Mouse (Mus musculus): Measurements from ENCODE around the gene Lrrc75b. TPM values are rescaled to one million over a fixed set of nuclear protein-coding genes. Genes with fewer than 3 reads are reported as not detected.
"Not testable (repeated sequence)": the region's sequence is repeated elsewhere in the genome, so short reads cannot be mapped to it uniquely, and the experiment has no call there.

The Lrrc75b gene
- polyA plus RNA-seq, 1 experiment from 2014 or later: 1.7 TPM

DNA sequence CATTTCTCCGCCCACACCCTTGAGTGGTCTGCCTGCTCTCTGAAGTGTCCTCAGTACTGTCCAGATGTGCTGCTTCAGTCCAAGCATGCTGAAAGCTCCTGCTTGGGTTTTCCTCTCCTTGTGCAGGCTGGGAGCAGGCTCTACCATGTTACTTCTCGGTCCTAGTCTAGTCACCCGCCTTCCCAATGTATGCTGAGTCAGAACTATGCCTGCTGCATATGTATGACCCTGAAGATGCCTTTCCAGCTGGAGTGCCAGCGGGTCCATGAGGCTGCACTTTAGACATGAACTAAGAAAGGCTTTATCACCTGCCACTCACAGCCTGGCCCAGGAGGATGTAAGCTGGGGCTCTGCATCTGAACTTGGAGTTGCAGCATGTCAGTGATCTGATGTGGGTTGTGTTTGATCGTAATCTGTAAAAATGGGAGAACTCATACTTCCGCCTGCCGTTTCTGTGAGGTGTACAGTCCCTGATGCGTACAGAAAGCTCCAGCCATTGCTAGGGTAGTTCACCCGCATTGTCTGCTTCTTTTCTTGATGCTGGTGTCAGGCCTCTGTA, 28.5 kb downstream of the Lrrc75b start:
- Histone ChIP-seq H3K4me3 (no peak overlapping the region), H3K36me3 (peaks cover 18% of the 10 kb centered on the region), H3K9ac (no peak overlapping the region), H3K4me2 (no peak overlapping the region), H3K9me3 (replicated peaks) (no peaks in the 10 kb centered on the region), H3K27me3 (no peaks in the 10 kb centered on the region), H3K4me1 (replicated peaks) (peaks cover 25% of the 10 kb centered on the region), H3K27ac (no peak overlapping the region)
- no peak for ATAC-seq (replicated peaks; ENCODE audit: insufficient number of reproducible peaks, insufficient read depth, low FRiP score, low read depth)
- WGBS: 82% methylated on average over 9 of the region's 9 CpGs

DNA sequence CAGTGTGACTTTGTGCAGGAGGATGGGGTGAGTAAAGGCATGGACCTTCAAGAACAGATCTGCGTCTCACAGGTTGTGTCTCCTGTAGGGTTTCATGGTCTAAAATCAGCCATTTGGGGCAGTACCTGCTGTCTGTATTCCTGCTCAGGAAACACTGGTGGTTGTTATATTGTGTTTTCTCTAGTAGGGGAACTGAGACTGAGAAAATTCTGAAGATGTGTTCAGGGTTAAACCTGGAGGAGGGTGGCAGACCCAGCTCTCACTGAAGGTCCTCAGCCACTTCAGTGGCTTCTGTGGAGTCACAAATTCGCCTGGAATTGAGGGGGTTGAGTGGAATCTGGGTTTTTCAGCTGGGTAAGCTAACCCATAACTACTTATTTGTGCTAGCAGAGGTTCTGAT, 29.8 kb downstream of the Lrrc75b start:
- H3K36me3 ChIP-seq: peaks cover 18% of the 10 kb centered on the region

DNA sequence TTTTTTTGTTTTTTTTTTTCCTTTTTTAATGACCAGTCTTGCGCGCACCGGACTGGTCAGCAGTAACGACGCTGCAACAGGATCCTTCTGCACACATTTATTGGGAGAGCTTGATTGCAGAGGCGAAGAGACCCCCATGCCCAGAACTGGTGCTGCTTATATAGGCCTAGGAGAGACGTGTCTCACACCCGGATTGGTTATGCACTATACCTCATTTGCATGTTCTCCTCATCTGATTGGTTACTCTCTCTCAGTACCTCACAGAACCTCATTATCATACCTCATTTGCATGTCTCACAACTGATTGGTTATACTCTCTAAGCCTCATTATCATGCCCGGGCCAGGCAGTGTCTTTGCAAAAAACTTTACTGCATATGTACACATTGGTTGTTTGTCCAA, 34.7 kb downstream of the Lrrc75b start:
- H3K4me2 ChIP-seq; H3K9ac ChIP-seq; H3K4me3 ChIP-seq; ATAC-seq (replicated peaks; ENCODE audit: insufficient number of reproducible peaks, insufficient read depth, low FRiP score, low read depth); H3K27me3 ChIP-seq; H3K9me3 ChIP-seq (replicated peaks); H3K27ac ChIP-seq; H3K4me1 ChIP-seq (replicated peaks): not testable (repeated sequence)
- WGBS: 96% methylated on average over 9 of the region's 9 CpGs
- peaks cover 28% of the 10 kb centered on the region for H3K36me3 ChIP-seq

More for the DNA sequence above, 29.8 kb downstream of the Lrrc75b start:
- H3K4me3 ChIP-seq: no peak overlapping the region
- H3K9me3 ChIP-seq (replicated peaks): no peaks in the 10 kb centered on the region
- no peak overlapping the region for H3K4me2 ChIP-seq
- peaks cover 14% of the 10 kb centered on the region for H3K4me1 ChIP-seq (replicated peaks)
- no peak overlapping the region for H3K27ac ChIP-seq
- H3K9ac ChIP-seq: no peak overlapping the region
- no peak for ATAC-seq (replicated peaks; ENCODE audit: insufficient number of reproducible peaks, insufficient read depth, low FRiP score, low read depth)
- WGBS: 83% methylated on average over 2 of the region's 2 CpGs
- no peaks in the 10 kb centered on the region for H3K27me3 ChIP-seq

DNA sequence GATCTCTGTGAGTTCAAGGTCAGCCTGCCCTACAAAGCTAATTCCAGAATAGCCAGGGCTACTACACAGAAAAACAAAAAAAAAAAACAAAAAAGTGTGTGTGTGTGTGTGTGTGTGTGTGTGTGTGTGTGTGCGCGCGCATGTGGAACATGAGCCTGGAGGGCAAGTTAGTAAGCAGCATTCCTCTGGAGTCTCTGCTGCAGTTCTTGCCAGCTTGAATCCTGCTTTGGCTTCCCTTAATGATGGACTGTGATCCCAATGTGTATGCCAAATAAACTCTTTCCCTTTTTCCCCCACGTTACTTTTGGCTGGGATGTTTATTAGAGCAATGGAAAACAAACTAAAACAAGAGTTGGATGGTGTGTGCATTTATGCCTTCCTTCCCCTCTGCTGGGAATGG, 38.5 kb downstream of the Lrrc75b start:
- H3K4me1 ChIP-seq (replicated peaks): peaks cover 19% of the 10 kb centered on the region
- H3K4me3 ChIP-seq: no peak overlapping the region
- no peak for ATAC-seq (replicated peaks; ENCODE audit: insufficient number of reproducible peaks, insufficient read depth, low FRiP score, low read depth)
- no peaks in the 10 kb centered on the region for H3K27me3 ChIP-seq
- H3K27ac ChIP-seq: no peak overlapping the region
- H3K36me3 ChIP-seq: peaks cover 33% of the 10 kb centered on the region
- no peaks in the 10 kb centered on the region for H3K9me3 ChIP-seq (replicated peaks)
- H3K9ac ChIP-seq: no peak overlapping the region
- H3K4me2 ChIP-seq: no peak overlapping the region
- 92% methylated on average over 4 of the region's 4 CpGs for WGBS

DNA sequence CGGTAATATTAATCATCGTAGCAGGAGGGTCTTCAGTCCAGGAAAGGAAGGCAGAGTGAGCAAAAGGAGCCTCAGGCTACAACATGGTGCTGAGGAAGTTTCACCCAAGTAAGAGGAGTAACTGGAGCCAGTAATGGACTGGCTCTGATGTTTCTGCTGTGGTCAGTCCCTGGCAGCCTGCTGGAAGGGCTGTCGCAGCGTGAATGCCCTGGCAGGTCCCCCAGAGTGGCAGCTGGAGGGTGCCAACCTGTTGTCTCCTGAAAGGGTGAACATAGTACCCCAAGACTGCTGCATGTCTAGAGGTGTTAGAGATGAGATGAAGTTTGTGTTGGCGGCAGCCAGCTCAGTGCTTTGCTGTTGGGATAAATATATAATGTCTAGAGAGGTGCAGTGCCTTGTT, 39.5 kb downstream of the Lrrc75b start:
- no peak for ATAC-seq (replicated peaks; ENCODE audit: insufficient number of reproducible peaks, insufficient read depth, low FRiP score, low read depth)
- no peak overlapping the region for H3K4me2 ChIP-seq
- no peaks in the 10 kb centered on the region for H3K9me3 ChIP-seq (replicated peaks)
- H3K27me3 ChIP-seq: no peaks in the 10 kb centered on the region
- H3K4me3 ChIP-seq: no peak overlapping the region
- no peak overlapping the region for H3K9ac ChIP-seq
- WGBS: 92% methylated on average over 5 of the region's 5 CpGs
- H3K4me1 ChIP-seq (replicated peaks): peaks cover 28% of the 10 kb centered on the region
- no peak overlapping the region for H3K27ac ChIP-seq
- peaks cover 33% of the 10 kb centered on the region for H3K36me3 ChIP-seq

DNA sequence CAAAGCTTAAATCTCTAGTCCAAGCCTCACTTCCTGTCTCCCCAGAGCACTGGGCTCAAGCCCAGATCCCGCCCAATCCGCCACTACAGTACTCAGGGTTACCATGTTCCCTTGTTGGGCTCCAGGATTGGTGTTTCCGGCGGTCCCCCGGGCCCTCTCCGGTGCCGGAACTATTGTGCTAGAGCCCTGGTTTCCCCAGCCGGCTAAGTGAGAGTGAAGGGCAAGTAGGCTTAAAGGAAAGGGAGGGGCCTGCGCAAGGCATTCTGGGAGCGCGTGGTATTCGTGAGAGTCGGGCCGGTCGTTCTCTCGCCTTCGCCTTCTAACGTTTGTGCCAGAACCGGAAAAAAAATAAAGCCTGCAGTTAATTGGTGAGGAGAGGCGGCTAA, 42.4 kb downstream of the Lrrc75b start, which contains the start of gene Gucd1:
Gene Gucd1 (minus strand): TSS at position 215 of the 386 bp plus-strand sequence.
- Histone ChIP-seq H3K9me3 (replicated peaks) (no peaks in the 10 kb centered on the region), H3K27me3 (no peaks in the 10 kb centered on the region), H3K4me3 (peak within 1 kb of the TSS; percentile 81), H3K4me2 (peak within 1 kb of the TSS; percentile 83), H3K9ac (peak within 1 kb of the TSS; percentile 96), H3K4me1 (replicated peaks) (peaks cover 45% of the 10 kb centered on the region), H3K27ac (peak within 1 kb of the TSS; percentile 99), H3K36me3 (peaks cover 18% of the 10 kb centered on the region; the same call in 1 of the 2 replicates)
- peak; percentile 87 for ATAC-seq (replicated peaks; ENCODE audit: insufficient number of reproducible peaks, insufficient read depth, low FRiP score, low read depth)
- under 1% methylated on average over 20 of the region's 20 CpGs for WGBS

DNA sequence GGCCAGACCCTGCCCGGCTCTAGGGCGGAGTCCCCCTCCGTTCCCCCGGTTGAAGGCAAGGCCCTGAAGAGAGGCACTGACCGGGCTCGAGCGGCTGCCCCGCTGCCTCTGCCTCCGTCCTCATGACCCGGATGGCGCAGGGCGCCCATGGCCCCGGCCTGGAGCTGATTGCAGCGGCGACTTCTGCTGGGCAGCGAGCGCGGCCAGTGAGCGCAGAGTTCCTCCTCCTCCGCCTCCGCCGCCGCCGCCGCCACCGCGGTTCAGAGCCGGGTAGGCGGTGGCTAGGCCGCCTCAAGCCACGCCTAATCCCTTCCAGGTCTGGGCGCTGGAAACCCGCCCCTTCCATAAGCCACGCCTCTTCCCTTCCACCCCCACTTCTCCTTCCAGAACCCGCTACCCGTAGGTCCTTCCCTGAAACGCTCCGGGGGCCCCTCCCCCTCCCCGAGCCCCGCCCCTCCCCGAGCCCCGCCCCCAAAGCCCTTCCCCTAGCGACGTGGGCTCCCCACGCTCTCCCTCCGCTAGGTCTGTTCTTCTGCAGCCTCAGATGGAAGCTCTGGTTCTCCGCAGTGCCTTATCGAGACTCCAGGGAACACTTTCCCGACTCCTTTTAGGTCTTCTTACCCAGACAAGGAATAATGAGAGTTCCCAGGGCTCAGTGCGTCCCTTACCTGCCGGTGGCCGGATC, 42.9 kb downstream of the Lrrc75b start, which contains the start of gene Snrpd3:
Gene Snrpd3 (plus strand): TSS at position 479 of the 685 bp plus-strand sequence.
- Histone ChIP-seq H3K9me3 (replicated peaks) (no peaks in the 10 kb centered on the region), H3K27ac (peak within 1 kb of the TSS; percentile 99), H3K4me1 (replicated peaks) (peaks cover 45% of the 10 kb centered on the region), H3K36me3 (peaks cover 16% of the 10 kb centered on the region; the same call in 1 of the 2 replicates), H3K27me3 (no peaks in the 10 kb centered on the region), H3K4me3 (peak within 1 kb of the TSS; percentile 81), H3K4me2 (peak within 1 kb of the TSS; percentile 83), H3K9ac (peak within 1 kb of the TSS; percentile 96)
- under 1% methylated on average over 36 of the region's 52 CpGs for WGBS
- ATAC-seq (replicated peaks; ENCODE audit: insufficient number of reproducible peaks, insufficient read depth, low FRiP score, low read depth): peak; percentile 98

DNA sequence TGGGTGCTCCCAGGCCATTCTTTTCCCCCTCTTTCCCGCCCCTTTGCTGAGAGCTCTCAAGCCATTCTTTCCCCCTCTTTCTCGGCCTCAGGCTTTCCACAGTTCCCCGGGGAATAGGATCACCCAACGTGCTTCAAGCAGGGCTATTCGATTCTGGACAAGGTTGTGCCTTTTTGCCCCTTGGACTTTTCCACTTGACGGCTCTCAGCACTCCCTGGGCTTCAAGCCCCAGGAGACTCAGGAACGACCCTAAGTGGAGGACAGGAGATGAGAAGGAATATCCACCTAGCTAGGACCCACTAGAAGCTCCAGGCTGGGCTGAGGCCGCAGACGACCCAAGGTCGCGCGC, 43.4 kb downstream of the Lrrc75b start:
- peak overlapping the region; percentile 83 for H3K4me2 ChIP-seq
- peaks cover 20% of the 10 kb centered on the region; the same call in 1 of the 2 replicates for H3K36me3 ChIP-seq
- ATAC-seq (replicated peaks; ENCODE audit: insufficient number of reproducible peaks, insufficient read depth, low FRiP score, low read depth): no peak
- WGBS: under 1% methylated on average over 12 of the region's 12 CpGs
- H3K27ac ChIP-seq: peak overlapping the region; percentile 99
- peak overlapping the region; percentile 96 for H3K9ac ChIP-seq
- peak overlapping the region; percentile 81 for H3K4me3 ChIP-seq
- H3K27me3 ChIP-seq: no peaks in the 10 kb centered on the region
- peaks cover 45% of the 10 kb centered on the region for H3K4me1 ChIP-seq (replicated peaks)
- no peaks in the 10 kb centered on the region for H3K9me3 ChIP-seq (replicated peaks)

DNA sequence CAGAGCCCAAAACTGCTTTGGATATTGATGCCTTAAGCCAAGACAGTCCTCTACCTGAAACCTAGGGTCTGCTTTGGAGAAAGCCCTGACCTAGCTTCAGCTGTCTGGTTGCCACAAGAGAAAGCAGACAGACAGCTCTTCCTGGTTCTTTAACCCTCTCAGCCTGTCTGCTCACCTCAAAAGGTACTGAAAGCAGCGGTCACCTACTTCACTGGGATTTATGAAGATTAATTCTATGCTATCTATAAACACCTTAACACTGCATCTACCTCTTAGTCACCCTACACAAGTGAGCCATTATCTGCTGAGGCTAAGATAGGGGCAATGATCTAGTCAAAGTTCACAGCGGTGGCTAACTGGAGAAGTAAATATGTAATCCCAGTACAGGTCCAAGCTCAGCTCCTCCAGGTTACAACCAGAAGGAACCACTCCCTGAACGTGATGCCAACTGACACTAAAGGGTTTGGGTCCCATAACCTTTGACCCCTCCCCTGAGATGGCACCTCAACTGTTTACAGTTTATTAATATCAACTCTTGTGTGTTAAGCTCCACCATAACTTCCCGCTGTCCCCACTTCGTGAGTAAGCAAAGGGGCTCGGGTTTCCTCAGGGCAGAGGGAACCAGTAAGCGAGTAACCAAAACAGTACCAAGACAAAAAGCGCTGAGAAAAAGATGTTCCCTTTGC, 43.9 kb downstream of the Lrrc75b start:
- H3K36me3 ChIP-seq: peaks cover 20% of the 10 kb centered on the region
- peak overlapping the region; percentile 96 for H3K9ac ChIP-seq
- no peaks in the 10 kb centered on the region for H3K9me3 ChIP-seq (replicated peaks)
- H3K4me1 ChIP-seq (replicated peaks): peaks cover 45% of the 10 kb centered on the region
- 22% methylated on average over 8 of the region's 8 CpGs for WGBS
- H3K27ac ChIP-seq: peak overlapping the region; percentile 99
- no peak for ATAC-seq (replicated peaks; ENCODE audit: insufficient number of reproducible peaks, insufficient read depth, low FRiP score, low read depth)
- peak overlapping the region; percentile 83 for H3K4me2 ChIP-seq
- peak overlapping the region; percentile 81 for H3K4me3 ChIP-seq
- H3K27me3 ChIP-seq: no peaks in the 10 kb centered on the region

DNA sequence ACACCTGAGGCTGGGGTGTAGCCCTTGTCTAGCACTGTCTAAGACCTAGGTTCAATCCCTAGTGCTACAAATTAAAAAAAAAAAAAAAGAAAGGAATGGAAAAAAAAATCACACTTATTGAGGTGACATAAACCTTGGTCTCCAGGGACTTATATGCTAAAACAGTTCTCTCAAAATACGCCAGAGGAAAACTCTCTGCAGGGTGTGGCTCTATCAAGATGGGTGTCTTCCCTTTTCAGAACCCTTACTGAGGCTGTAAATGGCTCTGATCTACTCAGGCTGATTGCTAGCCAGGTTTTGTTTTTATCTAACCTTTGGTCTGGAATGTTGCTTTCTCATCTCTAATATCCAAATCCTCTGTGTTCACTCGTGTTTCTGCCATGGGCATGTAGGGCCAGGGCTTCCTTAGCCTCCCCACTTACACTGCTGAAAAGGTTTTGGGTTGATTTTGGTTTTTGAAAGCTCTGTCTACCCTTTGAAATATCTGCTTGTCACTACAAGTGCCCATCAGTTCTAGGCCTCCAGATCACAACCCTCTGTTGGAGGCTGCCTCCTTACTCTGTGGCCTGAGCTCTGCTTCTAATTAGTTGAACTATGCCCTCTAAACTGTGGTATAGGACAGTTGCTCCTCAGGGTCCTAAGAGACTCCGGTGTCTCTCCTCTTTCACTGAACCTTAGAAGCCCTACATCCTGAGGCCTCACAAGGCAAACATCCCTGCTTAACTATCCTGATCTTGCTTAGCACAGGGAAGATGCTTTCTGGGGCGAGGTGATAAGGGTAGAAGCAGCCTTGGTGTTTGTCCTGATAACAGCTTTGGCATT, 44.7 kb downstream of the Lrrc75b start:
- H3K27ac ChIP-seq: no peak overlapping the region
- H3K4me3 ChIP-seq: peak overlapping the region; percentile 81
- no peak for ATAC-seq (replicated peaks; ENCODE audit: insufficient number of reproducible peaks, insufficient read depth, low FRiP score, low read depth)

DNA sequence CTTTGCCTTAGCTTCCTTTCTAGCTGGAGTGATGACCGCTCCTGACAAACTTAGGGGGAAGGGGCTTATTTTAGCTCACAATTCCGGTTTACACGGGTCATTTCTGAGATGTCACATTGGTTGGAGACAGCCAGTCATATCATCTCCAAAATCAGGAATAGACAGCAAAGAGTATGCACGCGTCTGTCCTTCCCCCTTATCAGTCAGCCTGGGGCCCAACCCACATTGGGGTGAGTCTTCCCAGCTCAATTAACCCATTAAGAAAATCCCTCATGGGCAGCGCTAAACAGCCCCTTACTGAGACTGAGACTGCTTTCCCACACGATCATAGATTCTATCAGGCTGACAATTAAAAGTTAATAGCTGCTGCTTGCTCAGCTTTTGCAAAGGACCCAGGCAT, 45.8 kb downstream of the Lrrc75b start:
- H3K27me3 ChIP-seq: no peaks in the 10 kb centered on the region
- WGBS: 45% methylated on average over 7 of the region's 7 CpGs
- H3K4me2 ChIP-seq: no peak overlapping the region
- H3K9me3 ChIP-seq (replicated peaks): no peaks in the 10 kb centered on the region
- H3K36me3 ChIP-seq: peaks cover 28% of the 10 kb centered on the region
- peak overlapping the region; percentile 4; the same call in 1 of the 2 replicates for H3K9ac ChIP-seq
- ATAC-seq (replicated peaks; ENCODE audit: insufficient number of reproducible peaks, insufficient read depth, low FRiP score, low read depth): no peak
- H3K4me3 ChIP-seq: no peak overlapping the region
- H3K27ac ChIP-seq: no peak overlapping the region
- H3K4me1 ChIP-seq (replicated peaks): peaks cover 38% of the 10 kb centered on the region

More for the DNA sequence above, 44.7 kb downstream of the Lrrc75b start:
- Histone ChIP-seq H3K4me1 (replicated peaks) (peaks cover 41% of the 10 kb centered on the region), H3K27me3 (no peaks in the 10 kb centered on the region), H3K36me3 (peaks cover 22% of the 10 kb centered on the region), H3K9ac (peak overlapping the region; percentile 96; the same call in 1 of the 2 replicates), H3K9me3 (replicated peaks) (no peaks in the 10 kb centered on the region), H3K4me2 (peak overlapping the region; percentile 83; the same call in 1 of the 2 replicates)
- WGBS: 77% methylated on average over 4 of the region's 4 CpGs
